Mouse (Mus musculus) effector memory CD4-positive, alpha-beta T cell, adult 5 months (primary cell): Measurements from ENCODE around the gene Gm13272. TPM values are rescaled to one million over a fixed set of nuclear protein-coding genes. Genes with fewer than 3 reads are reported as not detected.

Experiments used
- polyA plus RNA-seq: library from polyadenylated mRNA; unstranded; fragments of 100-300 nt; shearing (Covaris generic); gene quantifications from one replicate; pipeline ENCODE4 v1.2.1, GENCODE M21; 2017

Gene Gm13272
- not detected for polyA plus RNA-seq

DNA sequence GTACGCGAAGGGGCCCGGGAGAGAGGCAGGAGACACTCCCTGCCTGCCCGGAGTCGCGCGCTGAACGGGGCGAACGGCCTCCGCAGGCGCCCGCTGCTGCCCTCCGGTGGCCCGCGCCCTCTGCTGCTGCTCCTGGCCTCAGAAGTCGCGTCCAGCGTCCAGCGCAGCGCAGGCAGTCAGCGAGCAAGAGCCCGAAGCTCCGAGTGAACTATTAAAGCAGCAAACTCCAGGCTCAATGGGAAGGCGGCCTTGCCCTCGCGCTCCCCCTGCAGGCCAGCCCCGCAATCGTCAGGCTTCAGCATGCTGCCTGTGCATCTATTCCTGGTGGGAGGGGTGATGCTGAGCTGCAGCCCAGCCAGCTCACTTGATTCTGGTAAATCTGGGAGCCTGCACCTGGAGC, at the start of gene Gm13272:
Gene Gm13272, plus strand, starts transcription at position 301 of the 400 bp plus-strand sequence.

DNA sequence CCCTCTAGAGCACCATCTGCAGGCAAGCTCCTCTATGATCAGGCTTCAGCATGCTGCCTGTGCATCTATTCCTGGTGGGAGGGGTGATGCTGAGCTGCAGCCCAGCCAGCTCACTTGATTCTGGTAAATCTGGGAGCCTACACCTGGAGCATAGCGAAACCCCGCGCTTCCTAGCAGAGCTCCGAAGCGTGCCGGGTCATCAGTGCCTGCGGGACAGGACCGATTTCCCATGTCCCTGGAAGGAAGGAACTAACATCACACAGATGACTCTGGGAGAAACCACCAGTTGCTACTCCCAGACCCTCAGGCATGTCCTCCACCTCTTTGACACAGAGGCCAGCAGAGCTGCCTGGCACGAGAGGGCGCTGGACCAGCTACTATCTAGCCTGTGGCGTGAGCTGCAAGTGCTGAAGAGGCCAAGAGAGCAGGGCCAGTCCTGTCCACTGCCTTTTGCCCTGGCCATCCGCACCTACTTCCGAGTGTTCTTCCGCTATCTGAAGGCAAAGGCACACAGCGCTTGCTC, 24.8 kb upstream of the Gm13272 start, which contains the start of gene Gm13271:
Gene Gm13271, plus strand, starts transcription at position 51 of the 523 bp plus-strand sequence.

DNA sequence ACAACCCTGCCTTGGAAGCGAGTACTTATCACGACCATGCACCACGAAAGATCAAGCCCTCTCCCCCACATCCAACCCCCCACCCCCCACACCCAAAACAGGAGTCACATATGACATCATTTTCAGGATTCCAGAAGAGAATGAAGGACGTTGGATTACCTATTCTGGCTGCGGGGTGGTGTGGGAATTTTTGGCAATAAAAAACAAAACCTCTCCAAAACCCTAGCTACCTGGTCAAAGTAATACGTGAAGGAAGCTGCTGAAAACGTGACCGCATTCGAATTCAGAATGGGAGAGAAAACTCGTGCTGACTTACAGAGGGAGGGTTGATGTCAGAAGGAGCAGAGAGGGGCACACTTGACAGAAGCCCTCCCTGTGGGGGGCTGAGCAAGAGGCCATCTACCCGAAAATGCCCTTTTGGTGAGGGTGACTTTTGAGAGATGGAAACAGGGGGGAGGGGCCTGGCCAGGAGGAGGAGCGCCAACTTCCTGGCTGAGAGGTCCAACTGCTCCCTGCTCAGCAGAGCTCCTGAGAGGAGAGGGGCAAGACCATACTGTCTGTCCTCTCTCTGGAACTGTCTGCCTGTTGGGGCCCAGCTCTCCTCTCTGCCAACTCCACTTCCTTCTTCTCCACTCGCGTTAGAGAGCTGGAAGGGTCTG, 19.9 kb upstream of the Gm13272 start, which contains the start of gene Gm13283:
Gene Gm13283, plus strand, starts transcription at position 510 of the 659 bp plus-strand sequence.

GRCm38 (mm10) chr4:88773534-88773933, 6.1 kb upstream of the Gm13272 start, which contains the start of gene Gm13290:
Gene Gm13290, plus strand, starts transcription at chr4:88773834.

DNA sequence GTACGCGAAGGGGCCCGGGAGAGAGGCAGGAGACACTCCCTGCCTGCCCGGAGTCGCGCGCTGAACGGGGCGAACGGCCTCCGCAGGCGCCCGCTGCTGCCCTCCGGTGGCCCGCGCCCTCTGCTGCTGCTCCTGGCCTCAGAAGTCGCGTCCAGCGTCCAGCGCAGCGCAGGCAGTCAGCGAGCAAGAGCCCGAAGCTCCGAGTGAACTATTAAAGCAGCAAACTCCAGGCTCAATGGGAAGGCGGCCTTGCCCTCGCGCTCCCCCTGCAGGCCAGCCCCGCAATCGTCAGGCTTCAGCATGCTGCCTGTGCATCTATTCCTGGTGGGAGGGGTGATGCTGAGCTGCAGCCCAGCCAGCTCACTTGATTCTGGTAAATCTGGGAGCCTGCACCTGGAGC, 3.0 kb upstream of the Gm13272 start, which contains the start of gene Gm13289:
Gene Gm13289, plus strand, starts transcription at position 301 of the 400 bp plus-strand sequence.

GRCm38 (mm10) chr4:88781831-88782230, 2.2 kb downstream of the Gm13272 start, which contains the start of gene Ifnz:
Gene Ifnz, plus strand, starts transcription at chr4:88782131.

GRCm38 (mm10) chr4:88785409-88785808, 5.8 kb downstream of the Gm13272 start, which contains the start of gene Gm13276:
Gene Gm13276, plus strand, starts transcription at chr4:88785709.

GRCm38 (mm10) chr4:88788402-88788801, 8.8 kb downstream of the Gm13272 start, which contains the start of gene Gm13277:
Gene Gm13277, plus strand, starts transcription at chr4:88788632.

DNA sequence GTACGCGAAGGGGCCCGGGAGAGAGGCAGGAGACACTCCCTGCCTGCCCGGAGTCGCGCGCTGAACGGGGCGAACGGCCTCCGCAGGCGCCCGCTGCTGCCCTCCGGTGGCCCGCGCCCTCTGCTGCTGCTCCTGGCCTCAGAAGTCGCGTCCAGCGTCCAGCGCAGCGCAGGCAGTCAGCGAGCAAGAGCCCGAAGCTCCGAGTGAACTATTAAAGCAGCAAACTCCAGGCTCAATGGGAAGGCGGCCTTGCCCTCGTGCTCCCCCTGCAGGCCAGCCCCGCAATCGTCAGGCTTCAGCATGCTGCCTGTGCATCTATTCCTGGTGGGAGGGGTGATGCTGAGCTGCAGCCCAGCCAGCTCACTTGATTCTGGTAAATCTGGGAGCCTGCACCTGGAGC, 11.6 kb downstream of the Gm13272 start, which contains the start of gene Gm13278:
Gene Gm13278, plus strand, starts transcription at position 301 of the 400 bp plus-strand sequence.

DNA sequence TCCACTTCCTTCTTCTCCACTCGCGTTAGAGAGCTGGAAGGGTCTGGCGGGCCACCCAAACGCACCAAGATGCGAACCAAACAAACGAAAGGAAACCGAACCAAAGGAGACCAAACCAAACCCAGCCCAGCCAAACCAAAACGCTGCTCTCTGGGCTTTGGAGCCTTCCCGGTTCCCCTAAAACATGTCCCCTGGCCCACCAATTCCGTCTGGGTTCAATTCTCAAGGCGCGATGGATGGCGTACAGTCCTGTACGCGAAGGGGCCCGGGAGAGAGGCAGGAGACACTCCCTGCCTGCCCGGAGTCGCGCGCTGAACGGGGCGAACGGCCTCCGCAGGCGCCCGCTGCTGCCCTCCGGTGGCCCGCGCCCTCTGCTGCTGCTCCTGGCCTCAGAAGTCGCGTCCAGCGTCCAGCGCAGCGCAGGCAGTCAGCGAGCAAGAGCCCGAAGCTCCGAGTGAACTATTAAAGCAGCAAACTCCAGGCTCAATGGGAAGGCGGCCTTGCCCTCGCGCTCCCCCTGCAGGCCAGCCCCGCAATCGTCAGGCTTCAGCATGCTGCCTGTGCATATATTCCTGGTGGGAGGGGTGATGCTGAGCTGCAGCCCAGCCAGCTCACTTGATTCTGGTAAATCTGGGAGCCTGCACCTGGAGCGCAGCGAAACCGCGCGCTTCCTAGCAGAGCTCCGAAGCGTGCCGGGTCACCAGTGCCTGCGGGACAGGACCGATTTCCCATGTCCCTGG, 14.5 kb downstream of the Gm13272 start, which contains the start of gene Gm13275:
Gene Gm13275, plus strand, starts transcription at position 552 of the 740 bp plus-strand sequence.

GRCm38 (mm10) chr4:88797097-88797496, 17.4 kb downstream of the Gm13272 start, which contains the start of gene Gm13279:
Gene Gm13279, plus strand, starts transcription at chr4:88797397.

DNA sequence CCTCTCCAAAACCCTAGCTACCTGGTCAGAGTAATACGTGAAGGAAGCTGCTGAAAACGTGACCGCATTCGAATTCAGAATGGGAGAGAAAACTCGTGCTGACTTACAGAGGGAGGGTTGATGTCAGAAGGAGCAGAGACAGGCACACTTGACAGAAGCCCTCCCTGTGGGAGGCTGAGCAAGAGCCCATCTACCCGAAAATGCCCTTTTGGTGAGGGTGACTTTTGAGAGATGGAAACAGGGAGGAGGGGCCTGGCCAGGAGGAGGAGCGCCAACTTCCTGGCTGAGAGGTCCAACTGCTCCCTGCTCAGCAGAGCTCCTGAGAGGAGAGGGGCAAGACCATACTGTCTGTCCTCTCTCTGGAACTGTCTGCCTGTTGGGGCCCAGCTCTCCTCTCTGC, 19.7 kb downstream of the Gm13272 start, which contains the start of gene Gm13285:
Gene Gm13285, plus strand, starts transcription at position 301 of the 400 bp plus-strand sequence.

DNA sequence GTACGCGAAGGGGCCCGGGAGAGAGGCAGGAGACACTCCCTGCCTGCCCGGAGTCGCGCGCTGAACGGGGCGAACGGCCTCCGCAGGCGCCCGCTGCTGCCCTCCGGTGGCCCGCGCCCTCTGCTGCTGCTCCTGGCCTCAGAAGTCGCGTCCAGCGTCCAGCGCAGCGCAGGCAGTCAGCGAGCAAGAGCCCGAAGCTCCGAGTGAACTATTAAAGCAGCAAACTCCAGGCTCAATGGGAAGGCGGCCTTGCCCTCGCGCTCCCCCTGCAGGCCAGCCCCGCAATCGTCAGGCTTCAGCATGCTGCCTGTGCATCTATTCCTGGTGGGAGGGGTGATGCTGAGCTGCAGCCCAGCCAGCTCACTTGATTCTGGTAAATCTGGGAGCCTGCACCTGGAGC, 23.3 kb downstream of the Gm13272 start, which contains the start of gene Gm13287:
Gene Gm13287, plus strand, starts transcription at position 301 of the 400 bp plus-strand sequence.

DNA sequence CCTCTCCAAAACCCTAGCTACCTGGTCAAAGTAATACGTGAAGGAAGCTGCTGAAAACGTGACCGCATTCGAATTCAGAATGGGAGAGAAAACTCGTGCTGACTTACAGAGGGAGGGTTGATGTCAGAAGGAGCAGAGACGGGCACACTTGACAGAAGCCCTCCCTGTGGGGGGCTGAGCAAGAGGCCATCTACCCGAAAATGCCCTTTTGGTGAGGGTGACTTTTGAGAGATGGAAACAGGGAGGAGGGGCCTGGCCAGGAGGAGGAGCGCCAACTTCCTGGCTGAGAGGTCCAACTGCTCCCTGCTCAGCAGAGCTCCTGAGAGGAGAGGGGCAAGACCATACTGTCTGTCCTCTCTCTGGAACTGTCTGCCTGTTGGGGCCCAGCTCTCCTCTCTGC, 25.6 kb downstream of the Gm13272 start, which contains the start of gene Gm13288:
Gene Gm13288, plus strand, starts transcription at position 301 of the 400 bp plus-strand sequence.

GRCm38 (mm10) chr4:88815928-88816327, 36.3 kb downstream of the Gm13272 start, which contains the start of gene Ifna7:
Gene Ifna7, plus strand, starts transcription at chr4:88816228.

GRCm38 (mm10) chr4:88819659-88820058, 40.0 kb downstream of the Gm13272 start, which contains the start of gene Ifna11:
Gene Ifna11, plus strand, starts transcription at chr4:88819959.

DNA sequence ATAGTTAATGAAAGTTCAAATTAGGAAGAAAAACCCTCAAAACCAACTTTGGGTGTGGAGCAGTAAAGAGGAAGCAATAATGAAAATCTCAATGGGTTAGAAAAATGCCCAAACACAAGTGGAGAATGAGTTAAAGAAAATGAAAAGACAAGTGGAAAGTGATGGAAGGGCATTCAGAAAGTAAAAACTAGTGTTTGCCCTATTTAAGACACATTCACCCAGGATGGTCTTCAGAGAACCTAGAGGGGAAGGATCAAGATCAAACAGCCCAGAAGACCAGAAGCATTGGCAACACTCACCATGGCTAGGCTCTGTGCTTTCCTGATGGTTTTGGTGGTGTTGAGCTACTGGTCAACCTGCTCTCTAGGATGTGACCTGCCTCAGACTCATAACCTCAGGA, 47.5 kb downstream of the Gm13272 start, which contains the start of gene Ifna6:
Gene Ifna6, plus strand, starts transcription at position 301 of the 400 bp plus-strand sequence.

Other genes with a start within 250 kb of the Gm13272 start
- not detected for gene Ifna15, start 221.6 kb upstream of the Gm13272 start, polyA plus RNA-seq
- not detected for gene Ifna14, start 208.1 kb upstream of the Gm13272 start, polyA plus RNA-seq
- gene Ifna9, start 187.5 kb upstream of the Gm13272 start, polyA plus RNA-seq = not detected
- gene Ifna12, start 176.5 kb upstream of the Gm13272 start, polyA plus RNA-seq = not detected
- not detected for gene C87499, start 145.4 kb upstream of the Gm13272 start, polyA plus RNA-seq
- gene Ifna13, start 135.4 kb upstream of the Gm13272 start, polyA plus RNA-seq = not detected
- not detected for gene Ifna16, start 102.9 kb upstream of the Gm13272 start, polyA plus RNA-seq
- gene Ifna2, start 95.9 kb upstream of the Gm13272 start, polyA plus RNA-seq = not detected
- not detected for gene Ifnab, start 88.5 kb upstream of the Gm13272 start, polyA plus RNA-seq
- 0.66 TPM for gene Gm26566, start 58.0 kb upstream of the Gm13272 start, polyA plus RNA-seq
- gene Klhl9, start 57.4 kb upstream of the Gm13272 start, polyA plus RNA-seq = 19.4 TPM
- gene Gm13271, start 25.0 kb upstream of the Gm13272 start, polyA plus RNA-seq = not detected
- gene Gm13283, start 19.7 kb upstream of the Gm13272 start, polyA plus RNA-seq = not detected
- not detected for gene Gm13290, start 6.0 kb upstream of the Gm13272 start, polyA plus RNA-seq
- not detected for gene Gm13289, start 2.9 kb upstream of the Gm13272 start, polyA plus RNA-seq
- not detected for gene Ifnz, start 2.3 kb downstream of the Gm13272 start, polyA plus RNA-seq
- gene Gm13276, start 5.9 kb downstream of the Gm13272 start, polyA plus RNA-seq = not detected
- not detected for gene Gm13277, start 8.8 kb downstream of the Gm13272 start, polyA plus RNA-seq
- not detected for gene Gm13278, start 11.7 kb downstream of the Gm13272 start, polyA plus RNA-seq
- gene Gm13275, start 14.6 kb downstream of the Gm13272 start, polyA plus RNA-seq = not detected
- gene Gm13279, start 17.5 kb downstream of the Gm13272 start, polyA plus RNA-seq = not detected
- gene Gm13285, start 19.8 kb downstream of the Gm13272 start, polyA plus RNA-seq = 0.65 TPM
- not detected for gene Gm13287, start 23.4 kb downstream of the Gm13272 start, polyA plus RNA-seq
- gene Gm13288, start 25.7 kb downstream of the Gm13272 start, polyA plus RNA-seq = 0.32 TPM
- not detected for gene Ifna7, start 36.4 kb downstream of the Gm13272 start, polyA plus RNA-seq
- gene Ifna11, start 40.1 kb downstream of the Gm13272 start, polyA plus RNA-seq = not detected
- gene Ifna6, start 47.6 kb downstream of the Gm13272 start, polyA plus RNA-seq = not detected
- not detected for gene Ifna5, start 55.7 kb downstream of the Gm13272 start, polyA plus RNA-seq
- gene Ifna4, start 62.0 kb downstream of the Gm13272 start, polyA plus RNA-seq = not detected
- gene Ifna1, start 70.2 kb downstream of the Gm13272 start, polyA plus RNA-seq = not detected
- not detected for gene Ifne, start 100.4 kb downstream of the Gm13272 start, polyA plus RNA-seq